Mouse (Mus musculus) embryonic facial prominence, embryonic 10.5 days (tissue): ENCODE measurements at regions not wholly inside any gene's neighbourhood (a gene's known extent, or its start where the extent isn't known, plus 50 kb on each side); places are given as distances from the start of the nearest gene placed in this dataset.

Source experiments
- DNase-seq: peaks from one replicate; pipeline ENCODE4 v3.0.0-alpha.2; 2017; ENCODE audit warnings: low spot score
- H3K27ac ChIP-seq: fragments of 300-500 bp; sonication (generic); replicated peaks from 2 replicates; pipeline ENCODE4 v1.5.1; 2016; ENCODE audit warnings: mild to moderate bottlenecking
- H3K27me3 ChIP-seq: fragments of 300-500 bp; sonication (generic); replicated peaks from 2 replicates; pipeline ENCODE4 v1.6.1; 2016; ENCODE audit warnings: low read depth, mild to moderate bottlenecking; ENCODE audit not compliant: poor library complexity, severe bottlenecking
- H3K36me3 ChIP-seq: fragments of 300-500 bp; sonication (generic); replicated peaks from 2 replicates; pipeline ENCODE4 v1.6.1; 2016; ENCODE audit warnings: mild to moderate bottlenecking, moderate library complexity
- H3K4me1 ChIP-seq: fragments of 300-500 bp; sonication (generic); 2 replicates; pipeline ENCODE4 v1.6.1; 2016
- H3K4me3 ChIP-seq: fragments of 300-500 bp; sonication (generic); 2 replicates; pipeline ENCODE4 v1.5.1; 2016; ENCODE audit warnings: mild to moderate bottlenecking, moderate library complexity
- H3K9me3 ChIP-seq: fragments of 300-500 bp; sonication (generic); 2 replicates; pipeline ENCODE4 v1.6.1; 2016; ENCODE audit warnings: mild to moderate bottlenecking
- WGBS: fragments of 180-500 bp; shearing (Covaris S2); methylation state at CpG from one replicate; pipeline ENCODE4 v1.1.7; 2016; 5-methylcytosine and 5-hydroxymethylcytosine counted together

GRCm38 (mm10) chr17:18715501-18715900, 142.6 kb downstream of the Vmn2r96 start:
- Histone ChIP-seq H3K9me3 (peaks cover 45% of the 10 kb centered on the region), H3K27ac (no peak overlapping the region), H3K4me1 (no peaks in the 10 kb centered on the region), H3K4me3 (no peak overlapping the region), H3K27me3 (no peaks in the 10 kb centered on the region), H3K36me3 (no peaks in the 10 kb centered on the region)
- 50% methylated on average over 2 of the region's 2 CpGs for WGBS
- no peak for DNase-seq

DNA sequence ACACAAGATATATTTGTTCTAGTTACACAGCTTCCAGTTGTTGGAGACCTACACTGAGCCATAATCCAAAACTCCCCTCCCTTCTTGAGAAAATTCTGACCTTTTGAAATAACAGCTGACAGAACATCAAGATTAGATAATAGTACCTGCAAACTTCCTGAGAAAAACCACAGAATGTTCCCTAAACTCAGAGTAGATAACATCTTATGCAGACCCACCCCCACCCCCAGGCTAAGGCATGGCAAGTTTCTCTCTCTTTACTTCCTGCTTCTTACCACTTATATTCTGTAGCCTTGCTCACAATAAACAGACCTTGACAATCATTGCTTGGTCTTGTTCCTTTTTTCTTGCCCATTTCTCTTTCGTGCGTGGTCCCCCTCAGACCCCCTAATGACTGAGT, 145.3 kb downstream of the Vmn2r96 start:
- H3K9me3 ChIP-seq = peaks cover 63% of the 10 kb centered on the region
- DNase-seq = no peak
- no peak overlapping the region for H3K4me3 ChIP-seq
- no peak overlapping the region for H3K27ac ChIP-seq
- WGBS = 94% methylated on average over 2 of the region's 2 CpGs
- H3K4me1 ChIP-seq = no peaks in the 10 kb centered on the region
- H3K36me3 ChIP-seq = no peaks in the 10 kb centered on the region
- no peaks in the 10 kb centered on the region for H3K27me3 ChIP-seq

DNA sequence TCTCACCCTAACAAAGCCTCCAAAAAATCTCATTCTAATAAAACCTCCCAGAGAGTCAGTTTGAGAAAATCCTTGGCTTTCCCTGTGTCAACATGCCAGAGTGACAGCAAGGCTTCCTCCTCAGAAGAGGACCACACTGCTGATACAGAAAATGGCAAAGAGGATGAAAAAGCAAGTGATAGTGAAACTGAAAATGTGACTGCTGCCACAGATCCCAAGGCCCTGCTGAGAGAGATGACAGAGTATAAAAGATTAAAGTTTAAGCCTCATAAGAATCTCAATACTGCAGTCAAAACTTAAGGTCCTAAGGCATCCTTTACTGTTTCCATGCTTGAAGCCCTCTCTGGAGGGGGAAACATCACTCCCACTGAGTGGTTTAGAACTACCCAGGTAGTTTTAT, 146.8 kb downstream of the Vmn2r96 start:
- no peak for DNase-seq
- Histone ChIP-seq H3K4me3 (no peak overlapping the region), H3K27me3 (no peaks in the 10 kb centered on the region), H3K36me3 (no peaks in the 10 kb centered on the region), H3K4me1 (no peaks in the 10 kb centered on the region), H3K9me3 (peaks cover 58% of the 10 kb centered on the region), H3K27ac (no peak overlapping the region)
